Mouse (Mus musculus) yolk sac, embryonic 10.5 days (tissue): Measurements from ENCODE around the gene Sgsh.
A peak's percentile ranks its signal among the peaks of the same experiment; 100 is the strongest.

ENCODE experiments used
- DNase-seq: peaks from one replicate; pipeline ENCODE4 v3.0.0-alpha.2; 2017; ENCODE audit warnings: low spot score

The Sgsh gene

GRCm38 (mm10) chr11:119306762-119307657, 48.3 kb downstream of the Sgsh start:
- DNase-seq: no peak

GRCm38 (mm10) chr11:119304904-119305712, 50.2 kb downstream of the Sgsh start:
- peak; percentile 47 for DNase-seq

- DNase-seq: no peak
Observed at GRCm38 (mm10) chr11:119300986-119301385, 54.4 kb downstream of the Sgsh start.

- no peak for DNase-seq
Observed at GRCm38 (mm10) chr11:119300246-119300935, 54.9 kb downstream of the Sgsh start.

GRCm38 (mm10) chr11:119299391-119300245, 55.7 kb downstream of the Sgsh start, which contains the start of gene Eif4a3:
Gene Eif4a3, minus strand, starts transcription at chr11:119300089.
- DNase-seq: peak; percentile 95

- DNase-seq: no peak
Observed at GRCm38 (mm10) chr11:119298917-119299316, 56.4 kb downstream of the Sgsh start.

- no peak for DNase-seq
Observed at GRCm38 (mm10) chr11:119297996-119298395, 57.3 kb downstream of the Sgsh start.
